Mouse (Mus musculus) bone marrow, adult 2 months (tissue): ENCODE data around the gene Olfr824. TPM values are rescaled to one million over a fixed set of nuclear protein-coding genes. Genes with fewer than 3 reads are reported as not detected.
"Not testable (repeated sequence)": the region's sequence is repeated elsewhere in the genome, so short reads cannot be mapped to it uniquely, and the experiment has no call there.

ENCODE experiments used
- H3K27ac ChIP-seq: fragments of 200-500 bp; 2 replicates; pipeline ENCODE4 v1.5.1; 2012; ENCODE audit warnings: low read depth, mild to moderate bottlenecking, control low read depth, inconsistent platforms, low read length; ENCODE audit not compliant: control insufficient read depth, poor library complexity, insufficient read depth
- H3K4me1 ChIP-seq: fragments of 200-500 bp; 2 replicates; pipeline ENCODE4 v1.6.1; 2011; ENCODE audit warnings: low read length; ENCODE audit not compliant: control insufficient read depth, insufficient read depth
- H3K4me3 ChIP-seq: fragments of 200-500 bp; replicated peaks from 2 replicates; pipeline ENCODE3; 2011; ENCODE audit warnings: mild to moderate bottlenecking, low read depth, low read length, control low read depth; ENCODE audit not compliant: control insufficient read depth
- CTCF ChIP-seq: fragments of 200-500 bp; IDR thresholded peaks from 2 replicates; pipeline ENCODE4 v1.5.1; 2011; ENCODE audit warnings: low read length, control low read depth; ENCODE audit not compliant: control insufficient read depth, insufficient read depth
- POLR2A ChIP-seq: fragments of 200-500 bp; IDR thresholded peaks from 2 replicates; pipeline ENCODE4 v1.6.1; 2011; ENCODE audit warnings: low read depth, mild to moderate bottlenecking, control low read depth, low read length, borderline replicate concordance; ENCODE audit not compliant: control insufficient read depth
- WGBS: fragments of 180-500 bp; shearing (Covaris S2); methylation state at CpG from one replicate; pipeline ENCODE4 v1.1.7; 2018; 5-methylcytosine and 5-hydroxymethylcytosine counted together
- polyA plus RNA-seq: library from polyadenylated mRNA; stranded (reverse); fragments of >200 nt; gene quantifications from 2 replicates; pipeline ENCODE4 v1.2.4, GENCODE M21; 2011; ENCODE audit warnings: low replicate concordance; ENCODE audit not compliant: missing spikeins, insufficient read depth, insufficient read length

Gene Olfr824
- polyA plus RNA-seq: not detected in 2 replicates

- H3K4me1 ChIP-seq, H3K27ac ChIP-seq, H3K4me3 ChIP-seq: not testable (repeated sequence)
These were observed at the start of gene Olfr824 for GRCm38 (mm10) chr10:130129900-130130299. Gene Olfr824 (minus strand): TSS chr10:130130000.

GRCm38 (mm10) chr10:130166666-130167065, 36.9 kb upstream of the Olfr824 start, which contains the start of gene Olfr825:
Gene Olfr825 (minus strand): TSS chr10:130166766.
- no peak within 1 kb of the TSS for H3K4me3 ChIP-seq
- TF ChIP-seq CTCF (no peak), POLR2A (no peak)
- no peaks in the 10 kb centered on the region; the same call in 1 of the 2 replicates for H3K4me1 ChIP-seq
- no peak within 1 kb of the TSS for H3K27ac ChIP-seq

GRCm38 (mm10) chr10:130165196-130165595, 35.4 kb upstream of the Olfr824 start:
- TF ChIP-seq POLR2A: no peak
- no peak for TF ChIP-seq CTCF
- Histone ChIP-seq H3K4me1 (no peaks in the 10 kb centered on the region; the same call in 1 of the 2 replicates), H3K4me3 (no peak overlapping the region), H3K27ac (no peak overlapping the region)

- TF ChIP-seq POLR2A: no peak
- no peak for TF ChIP-seq CTCF
- 67% methylated on average over 5 of the region's 5 CpGs for WGBS
These were observed 14.3 kb upstream of the Olfr824 start for GRCm38 (mm10) chr10:130144121-130144520.

GRCm38 (mm10) chr10:130142481-130142880, 12.7 kb upstream of the Olfr824 start:
- H3K27ac ChIP-seq, H3K4me1 ChIP-seq, H3K4me3 ChIP-seq: not testable (repeated sequence)
- WGBS: 75% methylated on average over 5 of the region's 5 CpGs

More at GRCm38 (mm10) chr10:130144121-130144520, 14.3 kb upstream of the Olfr824 start:
- Histone ChIP-seq H3K4me1 (no peaks in the 10 kb centered on the region), H3K27ac (no peak overlapping the region), H3K4me3 (no peak overlapping the region)

GRCm38 (mm10) chr10:130134811-130135210, 5.0 kb upstream of the Olfr824 start:
- TF ChIP-seq POLR2A (no peak), CTCF (no peak)
- Histone ChIP-seq H3K27ac (no peak overlapping the region), H3K4me1 (no peaks in the 10 kb centered on the region), H3K4me3 (no peak overlapping the region)

- H3K4me3 ChIP-seq, H3K4me1 ChIP-seq, H3K27ac ChIP-seq: not testable (repeated sequence)
- WGBS: 73% methylated on average over 3 of the region's 3 CpGs
These were observed 13.8 kb downstream of the Olfr824 start for GRCm38 (mm10) chr10:130116045-130116444.

- not testable (repeated sequence) for H3K27ac ChIP-seq, H3K4me1 ChIP-seq, H3K4me3 ChIP-seq
- 69% methylated on average over 1 of the region's 1 CpGs for WGBS
These were observed 14.5 kb downstream of the Olfr824 start, which contains the start of gene Olfr823 for GRCm38 (mm10) chr10:130115283-130115682. Gene Olfr823 (minus strand): TSS chr10:130115383.

GRCm38 (mm10) chr10:130096104-130096503, 33.7 kb downstream of the Olfr824 start:
- no peak overlapping the region for H3K4me3 ChIP-seq
- no peaks in the 10 kb centered on the region for H3K4me1 ChIP-seq
- no peak for TF ChIP-seq POLR2A
- no peak for TF ChIP-seq CTCF
- H3K27ac ChIP-seq: no peak overlapping the region

- 16% methylated on average over 5 of the region's 5 CpGs for WGBS
- no peak overlapping the region for H3K4me3 ChIP-seq
- H3K27ac ChIP-seq: no peak overlapping the region
- TF ChIP-seq POLR2A (no peak), CTCF (no peak)
- no peaks in the 10 kb centered on the region for H3K4me1 ChIP-seq
These were observed 36.9 kb downstream of the Olfr824 start for GRCm38 (mm10) chr10:130092838-130093440.

Other genes with a start within 250 kb of the Olfr824 start
- not detected in 2 replicates for gene Olfr815, start 224.1 kb downstream of the Olfr824 start, polyA plus RNA-seq
- gene Olfr816, start 214.4 kb downstream of the Olfr824 start, polyA plus RNA-seq: not detected in 2 replicates
- gene Olfr818, start 180.9 kb downstream of the Olfr824 start, polyA plus RNA-seq: not detected in 2 replicates
- gene Olfr819, start 162.7 kb downstream of the Olfr824 start, polyA plus RNA-seq: not detected in 2 replicates
- not detected in 2 replicates for gene Olfr247, start 153.9 kb downstream of the Olfr824 start, polyA plus RNA-seq
- 0.27 TPM in 1 of 2 replicates, not detected in the other for gene Gm10310, start 144.9 kb downstream of the Olfr824 start, polyA plus RNA-seq
- not detected in 2 replicates for gene Olfr820, start 117.4 kb downstream of the Olfr824 start, polyA plus RNA-seq
- gene Olfr821, start 99.7 kb downstream of the Olfr824 start, polyA plus RNA-seq: not detected in 2 replicates
- gene Olfr822, start 58.8 kb downstream of the Olfr824 start, polyA plus RNA-seq: not detected in 2 replicates
- gene Olfr823, start 14.6 kb downstream of the Olfr824 start, polyA plus RNA-seq: not detected in 2 replicates
- not detected in 2 replicates for gene Olfr825, start 36.8 kb upstream of the Olfr824 start, polyA plus RNA-seq
- gene Olfr826, start 54.2 kb upstream of the Olfr824 start, polyA plus RNA-seq: not detected in 2 replicates
- not detected in 2 replicates for gene Olfr827, start 84.4 kb upstream of the Olfr824 start, polyA plus RNA-seq
- not detected in 2 replicates for gene Neurod4, start 150.2 kb upstream of the Olfr824 start, polyA plus RNA-seq
- gene Tespa1, start 192.9 kb upstream of the Olfr824 start, polyA plus RNA-seq: 4.5 and 7.9 TPM in 2 replicates